Mouse (Mus musculus): ENCODE results near the gene Sgsm3.
A peak's percentile ranks its signal among the peaks of the same experiment; 100 is the strongest.
"Not testable (repeated sequence)": the region's sequence is repeated elsewhere in the genome, so short reads cannot be mapped to it uniquely, and the experiment has no call there.

Gene Sgsm3

DNA sequence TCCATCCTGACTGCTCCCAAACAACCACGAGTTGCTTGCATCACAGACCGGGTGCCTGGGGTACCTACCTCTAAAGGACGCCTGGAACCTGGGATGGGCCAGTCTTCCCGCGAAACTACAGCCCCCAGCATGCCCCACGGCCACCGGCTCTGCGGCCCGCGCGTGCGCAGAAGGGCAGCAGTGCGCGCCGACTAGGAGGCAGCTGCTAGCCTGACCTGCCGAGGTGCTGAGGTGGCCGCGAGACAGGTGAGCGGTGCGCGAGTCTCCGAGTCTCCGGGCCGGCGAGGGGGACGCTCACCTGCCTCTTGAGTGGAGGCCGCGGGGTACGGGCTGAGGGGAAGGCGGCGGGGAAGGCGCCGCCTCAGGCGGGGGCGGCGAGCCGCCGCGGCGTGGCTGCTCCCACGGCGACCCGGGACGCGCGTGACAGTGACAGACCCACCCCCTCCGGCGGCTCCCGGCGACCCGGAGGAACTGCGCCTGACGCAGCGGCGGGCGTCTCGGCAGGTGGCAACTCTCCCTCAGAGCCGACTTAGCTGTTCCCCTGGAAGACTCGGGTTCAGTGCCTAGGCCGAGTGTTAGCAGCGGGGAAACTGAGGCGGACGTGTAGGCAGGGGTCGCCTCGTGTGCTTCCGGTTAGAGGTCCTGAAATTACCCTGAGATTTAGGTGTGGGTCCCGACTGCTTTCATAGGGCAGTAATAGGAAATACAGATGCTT is at the start of gene Sgsm3:
Gene Sgsm3, plus strand, starts transcription at position 146 of the 715 bp plus-strand sequence.
- DNase-seq (ENCODE audit: low spot score in 2 of 2): peak; percentile 88 to 91

DNA sequence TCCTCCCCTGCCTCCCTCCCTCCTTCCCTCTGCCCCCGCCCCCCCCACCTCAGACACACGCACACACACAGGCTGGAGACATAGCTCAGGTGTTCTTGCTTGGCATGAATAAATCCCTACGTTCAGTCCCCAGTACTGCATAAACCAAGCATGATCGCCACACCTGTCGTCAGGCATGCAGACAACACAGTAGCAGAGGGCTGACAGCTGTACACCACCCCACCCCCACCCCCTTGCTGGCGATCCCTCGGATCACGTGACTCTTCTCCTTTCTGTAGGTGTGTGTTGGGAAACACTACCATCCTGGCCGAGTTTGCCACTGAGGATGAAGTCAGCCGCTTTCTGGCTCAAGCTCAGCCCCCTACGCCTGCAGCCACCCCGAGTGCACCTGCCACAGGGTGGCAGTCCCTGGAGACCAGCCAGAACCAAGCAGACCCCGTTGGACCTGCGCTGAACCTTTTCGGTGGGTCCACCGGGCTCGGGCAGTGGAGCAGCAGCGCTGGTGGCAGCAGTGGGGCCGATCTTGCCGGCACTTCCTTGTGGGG is 48.7 kb upstream of the Sgsm3 start:
- no peak for DNase-seq (ENCODE audit: low spot score in 2 of 2)

DNA sequence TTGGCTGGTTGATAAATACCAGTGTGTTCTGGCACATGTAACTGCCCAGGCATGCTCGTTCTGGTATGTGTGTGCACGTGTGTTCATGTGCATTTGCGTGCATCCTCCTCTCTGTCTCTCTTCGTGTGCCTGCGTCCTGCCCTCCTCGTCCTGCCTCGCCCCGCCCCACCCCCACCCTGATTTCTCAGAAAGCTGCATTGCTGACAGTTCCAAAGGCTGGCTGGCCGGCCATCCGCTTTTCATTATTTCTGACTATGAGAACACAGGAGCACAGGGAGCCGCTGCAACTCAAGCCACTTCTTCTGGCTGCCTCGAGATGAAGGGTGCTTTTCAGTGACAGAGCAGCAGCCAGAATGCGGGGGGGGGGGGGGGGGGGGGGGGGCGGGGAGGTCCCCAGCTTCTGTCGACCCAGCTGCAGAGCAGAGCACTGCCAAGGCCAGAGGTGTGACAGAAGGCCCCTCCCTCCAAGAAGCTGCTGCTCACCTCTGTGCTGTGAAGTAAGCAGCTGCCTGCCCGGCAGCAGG is 47.5 kb upstream of the Sgsm3 start:
- DNase-seq (ENCODE audit: low spot score in 2 of 2): no peak

DNA sequence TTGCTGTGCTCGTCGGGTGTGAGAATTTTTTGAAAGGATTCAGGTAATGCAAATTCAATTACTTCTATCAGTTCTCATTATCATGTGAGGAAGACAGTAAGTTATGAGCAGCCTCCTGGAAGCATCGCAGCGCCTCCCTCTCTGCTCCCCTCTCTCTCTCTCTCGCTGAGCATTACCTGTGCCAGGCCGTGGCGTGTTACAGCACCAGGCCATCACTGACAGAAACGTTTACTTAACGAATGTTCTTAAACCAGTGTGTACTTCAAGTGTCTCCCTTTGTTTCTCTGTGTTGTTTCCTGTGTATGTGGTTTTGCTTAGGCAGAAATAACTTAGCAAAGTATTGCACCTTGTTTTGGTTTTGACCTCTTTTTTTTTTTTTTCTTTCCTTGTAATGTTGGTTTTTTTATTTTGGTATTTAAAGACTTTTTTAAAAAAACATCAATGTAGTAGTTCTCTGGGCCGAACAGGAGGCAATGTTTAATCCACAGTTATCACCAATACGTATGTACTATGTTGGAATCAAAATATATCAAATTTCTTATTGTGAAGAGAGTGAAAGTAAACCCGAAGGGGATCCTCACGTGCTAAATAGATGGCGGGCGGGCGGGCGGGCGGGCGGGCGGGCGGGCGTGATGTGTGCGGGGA is 46.8 kb upstream of the Sgsm3 start:
- DNase-seq (ENCODE audit: low spot score in 2 of 2): not testable (repeated sequence)

DNA sequence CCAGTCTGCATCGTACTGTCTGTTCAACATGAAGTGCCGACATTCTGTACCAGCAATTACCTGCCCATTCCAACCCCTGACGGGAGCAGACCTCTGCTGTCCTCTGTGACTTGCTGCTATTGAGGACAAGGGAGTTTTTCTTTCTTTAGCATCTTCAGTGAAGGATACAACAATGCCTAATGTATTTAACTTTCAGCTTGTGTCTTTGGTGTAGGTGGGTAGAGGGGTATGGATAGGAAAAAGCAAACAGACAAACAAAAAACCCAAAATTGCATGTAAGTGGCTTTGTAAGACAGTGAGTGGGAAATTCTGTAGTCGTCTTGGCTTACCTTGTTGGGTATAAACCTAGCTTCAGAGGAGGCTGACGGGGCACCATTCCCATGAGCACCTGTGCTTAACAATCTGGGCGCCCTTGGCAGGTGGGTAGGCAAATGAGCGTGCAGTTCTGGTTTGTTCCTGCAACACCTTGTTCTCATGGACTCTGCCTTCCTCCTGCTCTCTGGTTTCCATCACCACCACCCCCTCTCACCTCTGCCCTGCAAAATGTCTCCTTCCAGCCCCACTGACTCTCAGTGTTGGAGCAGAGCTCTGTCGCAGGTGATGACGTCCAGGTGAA is 46.1 kb upstream of the Sgsm3 start:
- DNase-seq (ENCODE audit: low spot score in 2 of 2): no peak

DNA sequence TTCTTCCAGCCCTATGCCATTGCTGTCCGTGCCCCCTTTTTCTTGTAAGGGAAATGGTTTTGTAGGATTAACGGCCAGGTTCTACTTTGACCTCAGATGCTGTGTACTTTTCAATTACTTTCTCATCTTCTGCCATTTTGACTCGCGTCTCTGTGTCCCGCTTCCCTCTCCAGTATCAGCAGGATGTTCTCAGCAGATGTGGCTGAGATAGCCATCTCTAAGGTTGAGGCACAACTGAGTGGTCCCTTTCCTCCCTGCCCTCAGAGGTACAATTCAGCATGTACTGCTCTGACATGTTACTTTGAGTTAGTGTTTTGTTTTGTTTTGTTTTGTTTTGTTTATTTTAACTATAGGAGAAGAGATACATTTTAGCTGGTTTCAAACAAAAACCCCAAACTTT is 42.7 kb upstream of the Sgsm3 start:
- no peak for DNase-seq (ENCODE audit: low spot score in 2 of 2)

DNA sequence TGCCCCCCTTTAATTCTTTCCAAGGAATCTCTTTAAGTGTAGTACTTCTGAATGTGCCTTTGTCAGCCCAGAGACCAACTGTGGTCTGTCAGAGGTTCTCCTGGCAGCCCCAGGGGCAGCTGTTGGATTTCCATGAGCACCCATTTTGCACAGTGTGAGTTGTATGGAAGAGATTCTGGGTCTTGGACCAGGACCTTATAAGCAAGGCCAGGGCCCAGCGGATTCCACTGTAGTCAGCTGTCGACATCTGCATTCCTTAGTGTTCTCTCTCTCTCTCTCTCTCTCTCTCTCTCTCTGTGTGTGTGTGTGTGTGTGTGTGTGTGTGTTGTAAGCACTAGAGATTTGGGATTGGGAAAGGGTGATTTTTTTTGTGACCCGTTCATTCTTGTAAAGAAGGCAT is 40.9 kb upstream of the Sgsm3 start:
- DNase-seq (ENCODE audit: low spot score in 2 of 2): no peak

DNA sequence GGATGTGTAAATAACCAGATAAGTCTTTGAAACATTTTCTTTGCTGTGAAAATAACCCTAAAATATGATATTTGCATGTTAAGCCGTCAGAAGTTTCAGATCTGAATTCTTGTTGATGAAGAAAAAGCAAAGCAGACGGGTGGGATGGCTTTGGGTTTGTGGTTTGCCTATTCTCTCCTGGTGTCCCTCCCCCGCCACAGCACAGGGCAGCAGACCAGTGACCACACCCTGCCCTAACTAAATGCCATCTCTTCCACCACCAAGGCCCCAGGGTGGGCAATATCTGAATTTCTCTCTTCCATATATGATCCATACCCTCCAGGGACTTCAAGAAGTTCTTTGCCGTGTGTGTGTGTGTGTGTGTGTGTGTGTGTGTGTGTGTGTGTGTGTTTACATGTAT is 39.0 kb upstream of the Sgsm3 start:
- DNase-seq (ENCODE audit: low spot score in 2 of 2): no peak

DNA sequence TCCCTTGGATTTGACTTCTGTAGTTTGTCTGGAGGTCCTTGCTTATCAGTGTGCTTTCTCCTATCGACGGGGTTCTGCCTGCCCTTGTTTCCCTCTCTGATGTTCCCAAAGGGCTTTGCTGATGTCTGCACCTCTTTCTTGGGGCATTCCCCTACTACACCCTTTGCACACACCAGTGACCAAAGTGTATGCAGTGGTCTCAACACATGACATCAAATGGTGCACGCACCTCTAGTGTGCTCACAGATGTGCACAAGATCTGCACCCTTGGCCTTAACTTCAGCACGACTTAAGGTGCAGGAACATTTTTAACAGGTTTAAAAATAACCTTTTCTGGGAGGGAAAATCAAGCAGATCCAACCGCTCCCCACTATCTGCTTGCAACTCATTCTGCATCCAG is 38.2 kb upstream of the Sgsm3 start:
- DNase-seq (ENCODE audit: low spot score in 2 of 2): no peak

DNA sequence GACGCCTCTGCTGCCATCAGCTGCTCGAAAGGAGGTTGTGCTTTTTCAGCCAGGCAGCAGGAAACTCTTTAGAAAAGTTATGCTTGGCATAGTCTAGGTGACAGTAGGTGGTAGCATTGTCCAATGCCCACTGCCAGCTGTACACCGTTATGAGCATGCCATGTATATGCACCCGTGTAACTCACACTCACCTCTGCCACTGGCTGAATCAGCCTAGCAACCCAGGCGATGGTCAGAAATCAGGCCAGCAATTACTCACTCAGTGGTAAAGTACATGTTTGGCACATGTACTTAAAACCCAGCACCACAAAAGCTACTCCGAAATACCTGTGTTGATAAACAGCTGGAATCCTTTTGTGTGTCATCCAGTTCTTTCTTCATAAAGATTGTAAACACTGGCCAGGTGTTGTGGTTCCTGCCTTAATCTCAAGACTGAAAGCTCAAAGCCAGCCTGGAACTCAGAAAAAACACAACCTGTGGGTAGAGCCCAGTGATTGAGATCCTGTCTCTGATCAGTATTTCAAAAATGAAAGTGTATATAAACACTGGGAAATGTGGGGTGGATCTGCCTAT is 36.0 kb upstream of the Sgsm3 start:
- DNase-seq (ENCODE audit: low spot score in 2 of 2): no peak

DNA sequence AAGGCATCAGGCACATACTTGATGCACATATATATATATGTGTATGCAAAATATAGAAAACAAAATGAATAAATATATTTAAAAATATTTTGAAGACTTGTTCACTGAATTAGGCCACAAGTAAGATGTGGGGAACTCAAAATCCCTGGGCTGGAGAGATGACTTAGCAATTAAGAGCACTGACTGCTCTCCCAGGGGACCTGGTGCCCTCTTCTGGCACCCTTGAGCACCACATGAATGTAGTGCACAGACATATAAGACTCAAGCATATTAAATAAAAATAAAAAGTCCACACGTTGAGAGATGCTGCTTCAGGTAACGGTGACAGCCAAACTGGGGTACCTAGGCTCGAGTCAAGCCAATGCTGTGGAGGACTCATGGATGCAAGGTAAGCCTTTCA is 31.7 kb upstream of the Sgsm3 start:
- DNase-seq (ENCODE audit: low spot score in 2 of 2): peak; percentile 57 to 58

DNA sequence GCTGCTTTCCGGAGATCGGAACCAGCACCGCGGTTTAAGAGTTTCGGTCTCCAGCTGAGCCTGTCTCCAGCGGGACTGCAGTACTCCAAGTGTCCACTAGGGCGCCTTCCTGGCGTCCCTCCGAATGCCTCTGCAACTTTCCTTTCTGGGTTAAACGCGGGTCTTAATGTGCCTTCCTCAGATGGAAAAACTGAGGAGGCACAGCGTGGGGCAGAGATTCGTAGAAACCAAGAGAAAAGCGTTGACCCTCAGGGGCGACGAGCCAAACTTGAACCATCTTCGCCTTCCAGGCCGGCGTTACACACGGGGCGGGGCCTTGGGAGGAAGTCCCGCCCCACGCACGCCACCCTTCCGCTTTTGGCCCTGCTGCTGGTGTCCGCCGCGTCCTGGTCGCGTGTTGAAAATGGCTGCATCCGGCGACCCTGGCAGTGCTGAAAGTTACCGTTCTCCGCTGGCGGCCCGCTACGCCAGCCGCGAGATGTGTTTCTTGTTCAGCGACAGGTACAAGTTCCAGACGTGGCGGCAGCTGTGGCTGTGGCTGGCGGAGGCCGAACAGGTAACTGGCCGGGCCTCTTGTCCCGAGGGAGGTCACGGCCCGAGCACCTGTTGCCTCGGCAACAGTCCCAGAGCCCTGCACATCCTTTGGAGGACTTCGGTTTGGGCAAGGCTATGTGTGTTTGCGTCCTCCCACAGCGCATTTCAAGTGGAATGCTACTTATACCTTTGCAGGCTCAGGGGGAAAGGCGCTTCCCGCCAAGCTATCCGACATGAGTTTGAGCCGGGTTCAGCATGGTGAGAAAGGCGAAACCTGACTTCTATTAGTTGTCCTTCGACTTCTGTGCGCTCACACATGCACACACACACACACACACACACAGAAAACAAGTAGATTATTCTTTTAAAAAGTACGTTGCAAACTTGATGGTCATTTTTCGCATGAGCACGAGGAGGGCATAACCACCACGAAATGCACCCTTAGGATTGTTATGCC is 29.1 kb upstream of the Sgsm3 start, which contains the start of gene Adsl:
Gene Adsl, plus strand, starts transcription at position 346 of the 991 bp plus-strand sequence.
- DNase-seq (ENCODE audit: low spot score in 2 of 2): peak; percentile 91 to 92

DNA sequence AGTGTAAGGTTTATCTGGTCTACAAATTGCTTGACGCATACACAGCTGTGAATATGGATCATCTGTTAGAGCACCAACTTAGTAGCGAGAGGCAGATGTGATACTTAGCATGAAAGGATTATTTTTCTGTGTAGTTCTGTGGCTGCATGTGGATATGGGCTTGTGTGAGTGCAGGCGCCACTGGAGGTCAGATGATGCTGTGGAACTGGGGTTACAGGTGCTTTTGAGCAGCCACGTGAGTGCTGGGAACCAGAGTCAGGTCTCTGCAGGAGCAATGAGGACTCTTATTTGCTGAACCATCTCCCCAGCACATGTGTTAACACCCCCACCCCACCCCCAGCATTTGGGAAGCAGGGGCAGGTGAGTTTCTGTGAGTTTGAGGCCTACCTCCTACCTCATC is 28.1 kb upstream of the Sgsm3 start:
- DNase-seq (ENCODE audit: low spot score in 2 of 2): no peak

DNA sequence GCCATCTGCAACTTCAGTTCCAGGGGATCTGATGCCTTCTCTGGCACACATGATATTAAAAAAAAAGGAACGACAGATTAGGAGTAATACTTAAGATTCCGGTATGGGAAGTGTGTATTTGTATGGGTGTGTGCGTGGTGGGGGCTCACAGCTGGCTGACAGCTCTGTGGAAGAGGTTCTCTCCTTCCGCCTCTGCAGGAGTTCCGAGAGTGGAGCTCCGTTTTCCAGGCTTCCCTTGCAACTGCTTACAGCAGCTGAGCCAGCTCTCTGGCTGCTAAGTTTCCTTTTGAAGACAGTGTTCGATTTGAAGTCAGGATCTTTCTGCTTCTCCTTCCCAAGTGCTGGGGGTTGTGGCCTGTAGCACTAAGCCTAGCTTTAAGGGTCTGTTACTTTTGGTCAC is 27.5 kb upstream of the Sgsm3 start:
- no peak for DNase-seq (ENCODE audit: low spot score in 2 of 2)

DNA sequence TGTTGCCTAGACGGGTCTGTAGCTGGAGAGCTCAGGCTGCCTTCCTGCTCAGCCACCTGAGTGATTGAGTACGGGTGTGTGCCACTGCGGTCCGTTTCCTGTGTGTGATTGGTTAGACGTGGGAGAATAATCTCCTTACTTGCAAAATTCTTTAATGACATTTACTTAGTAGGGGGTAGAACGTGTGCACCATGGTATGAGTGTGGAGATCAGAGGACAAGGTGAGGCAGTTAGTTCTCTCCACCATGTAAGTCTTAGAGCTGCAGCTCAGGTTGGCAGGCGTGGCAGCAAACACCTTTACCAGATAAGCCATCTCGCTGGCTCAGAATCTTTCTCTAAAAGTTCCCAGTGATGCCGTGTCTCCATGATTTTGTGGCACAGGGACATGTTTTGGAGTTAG is 23.6 kb upstream of the Sgsm3 start:
- DNase-seq (ENCODE audit: low spot score in 2 of 2): no peak

DNA sequence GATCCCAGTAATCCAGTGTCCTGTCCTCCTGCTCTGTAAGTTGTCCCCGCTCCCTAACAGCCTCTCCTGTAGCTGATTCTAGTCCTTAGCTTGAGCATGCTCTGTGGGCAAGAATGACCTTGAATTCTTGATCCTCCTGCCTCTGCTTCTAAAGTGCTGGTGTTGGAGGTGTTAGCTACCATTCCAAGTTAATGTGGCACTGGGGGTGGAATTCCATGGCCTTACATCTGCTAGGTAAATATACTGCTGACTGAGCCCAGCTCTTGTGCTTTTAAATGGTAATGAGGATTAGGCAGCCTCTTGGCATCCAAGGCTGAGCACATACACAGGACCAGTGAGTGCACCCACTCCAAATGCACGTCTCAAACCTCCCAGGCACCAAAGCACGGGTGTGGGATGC is 22.7 kb upstream of the Sgsm3 start:
- no peak for DNase-seq (ENCODE audit: low spot score in 2 of 2)

DNA sequence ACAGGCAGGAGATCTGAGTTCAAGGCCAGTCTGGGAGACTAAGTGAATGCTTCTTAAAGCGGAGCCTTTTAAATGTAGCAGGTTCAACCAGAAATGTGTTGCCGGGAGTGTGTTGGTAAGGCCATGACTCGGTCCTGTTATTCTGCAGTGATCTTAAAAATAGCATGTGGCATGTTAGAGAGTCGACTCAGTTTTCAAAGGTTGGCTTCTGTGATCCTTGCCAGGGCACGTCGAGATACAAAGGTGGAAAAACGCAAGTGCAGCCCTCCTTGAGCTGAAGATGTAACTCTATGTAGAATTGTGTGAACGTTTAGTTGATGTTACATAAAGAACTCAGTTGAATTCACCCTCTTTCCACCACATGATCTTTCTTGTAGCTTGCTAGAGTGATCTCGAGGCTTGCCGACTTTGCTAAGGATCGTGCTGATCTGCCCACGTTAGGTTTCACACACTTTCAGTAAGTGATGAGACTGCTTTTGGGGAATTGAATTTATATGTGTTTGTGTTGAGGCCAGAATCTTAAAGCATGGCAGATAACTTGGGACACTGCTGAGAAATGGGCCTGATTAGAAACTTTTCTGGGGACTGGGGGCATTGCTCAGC is 21.6 kb upstream of the Sgsm3 start:
- no peak for DNase-seq (ENCODE audit: low spot score in 2 of 2)

DNA sequence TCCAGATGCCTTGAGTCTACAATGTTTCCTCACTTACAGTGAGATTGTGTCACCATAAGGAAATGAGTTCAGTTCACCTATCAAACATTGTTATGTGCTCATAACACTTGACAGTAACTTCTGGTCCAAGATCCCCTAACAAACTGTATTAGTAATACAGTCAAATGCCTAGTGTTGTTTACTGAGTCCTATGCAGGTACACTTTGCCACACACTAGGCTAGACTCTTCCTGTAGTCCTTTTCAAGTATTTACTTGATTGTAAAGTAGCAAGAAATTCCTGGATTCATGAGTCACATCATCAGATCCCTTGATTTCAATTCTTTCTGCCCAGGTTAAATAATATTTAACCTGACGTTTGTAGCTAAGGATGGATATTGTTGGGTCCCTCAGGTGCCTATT is 8.2 kb upstream of the Sgsm3 start:
- DNase-seq (ENCODE audit: low spot score in 2 of 2): no peak

DNA sequence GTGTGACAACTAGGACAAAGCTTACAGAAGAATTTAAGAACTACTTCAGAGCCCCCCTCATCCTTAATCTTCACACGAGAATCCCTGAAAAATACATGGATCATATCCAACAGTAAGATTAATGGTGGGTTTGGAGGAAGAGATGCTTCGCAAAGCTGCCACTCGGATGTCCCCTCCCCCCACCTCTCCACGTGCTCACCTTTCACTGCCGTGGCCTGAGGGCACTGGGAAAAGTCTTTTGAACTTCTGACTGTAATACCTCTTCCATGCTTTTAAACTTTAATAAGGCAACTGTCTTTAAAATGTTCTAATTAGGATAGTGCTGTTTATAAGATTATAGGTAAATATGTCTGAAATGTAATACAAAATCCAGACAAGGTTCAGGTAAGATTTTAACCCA is 3.3 kb upstream of the Sgsm3 start:
- no peak for DNase-seq (ENCODE audit: low spot score in 2 of 2)

DNA sequence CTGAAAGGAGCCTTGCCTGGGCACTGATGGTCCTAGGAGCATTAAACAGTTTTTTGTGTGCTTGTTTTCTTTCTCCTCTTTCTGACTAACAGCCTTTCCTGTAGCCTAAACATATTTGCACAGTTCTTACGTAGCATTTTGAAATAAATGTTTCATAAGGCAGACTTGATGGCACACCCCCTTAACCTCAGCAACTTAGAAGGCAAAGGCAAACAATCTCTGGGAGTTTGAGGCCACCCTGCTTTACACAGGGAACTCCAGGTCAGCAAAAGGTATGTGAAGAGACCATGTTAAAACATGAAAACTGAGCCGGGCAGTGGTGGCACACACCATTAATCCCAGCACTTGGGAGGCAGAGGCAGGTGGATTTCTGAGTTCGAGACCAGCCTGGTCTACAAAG is 1.9 kb upstream of the Sgsm3 start:
- no peak for DNase-seq (ENCODE audit: low spot score in 2 of 2)

DNA sequence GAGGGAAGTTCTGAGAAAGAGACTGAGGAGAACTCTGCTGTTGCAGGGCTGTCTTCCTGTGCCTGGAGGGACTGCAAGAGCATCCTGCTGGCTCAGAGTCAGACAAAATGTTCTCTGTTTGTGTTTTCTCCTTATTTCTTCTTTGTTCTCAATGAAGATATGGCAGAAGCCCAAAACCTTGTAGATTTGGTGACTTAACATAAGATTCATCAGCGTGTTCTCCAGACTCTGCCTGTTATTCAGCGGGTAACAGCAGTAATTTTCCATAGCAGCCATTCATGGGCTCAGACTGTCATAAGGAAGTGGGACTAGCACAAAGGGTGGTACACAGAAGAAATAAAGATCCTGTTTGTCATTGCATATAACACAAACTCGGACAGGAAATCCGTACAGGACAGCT is 2.0 kb downstream of the Sgsm3 start:
- no peak for DNase-seq (ENCODE audit: low spot score in 2 of 2)
